Mouse (Mus musculus) fat pad, adult 2 months (tissue): Measurements from ENCODE around the gene Krtap4-8.
"Not testable (repeated sequence)": the region's sequence is repeated elsewhere in the genome, so short reads cannot be mapped to it uniquely, and the experiment has no call there.

Source experiments
- DNase-seq: peaks from one replicate; pipeline ENCODE4 v3.0.0-alpha.2; 2011; ENCODE audit warnings: low read depth, low spot score; ENCODE audit errors: extremely low read depth

Krtap4-8 gene

DNA sequence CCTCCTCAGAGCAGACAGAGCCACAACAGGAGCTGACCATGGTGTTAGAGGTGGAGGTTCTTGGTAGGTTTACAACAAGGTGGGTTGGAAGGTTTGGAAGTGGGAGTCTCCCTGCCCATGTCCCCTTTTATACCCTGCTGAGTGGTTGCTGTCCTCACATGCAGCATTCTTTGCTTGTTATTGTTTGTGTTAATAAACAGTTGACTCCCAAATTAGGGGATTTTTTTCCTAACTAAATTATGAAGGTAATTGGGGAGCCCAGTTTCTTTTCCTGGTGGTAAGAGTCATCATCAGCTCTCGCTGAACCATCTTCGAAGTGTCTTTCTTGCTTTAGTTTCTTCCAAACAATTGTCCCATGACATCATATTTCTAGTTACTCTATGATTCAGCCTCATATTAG is at the start of gene Krtap4-8:
Gene Krtap4-8, minus strand, starts transcription at position 101 of the 400 bp plus-strand sequence.
- no peak for DNase-seq

DNA sequence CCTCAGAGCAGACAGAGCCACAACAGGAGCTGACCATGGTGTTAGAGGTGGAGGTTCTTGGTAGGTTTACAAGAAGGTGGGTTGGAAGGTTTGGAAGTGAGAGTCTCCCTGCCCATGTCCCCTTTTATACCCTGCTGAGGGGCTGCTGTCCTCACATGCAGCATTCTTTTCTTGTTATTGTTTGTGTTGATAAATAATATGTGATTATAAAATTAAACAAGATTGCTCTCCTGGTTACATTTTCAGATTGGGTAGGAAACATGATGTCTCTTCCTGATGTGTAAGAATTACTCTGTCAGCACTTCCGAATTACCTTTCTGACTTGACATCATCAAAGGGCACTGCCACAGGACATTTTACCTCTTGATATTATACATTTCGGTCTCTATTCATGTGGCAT is 35.1 kb upstream of the Krtap4-8 start, which contains the start of gene Gm11564:
Gene Gm11564, minus strand, starts transcription at position 101 of the 400 bp plus-strand sequence.
- not testable (repeated sequence) for DNase-seq

DNA sequence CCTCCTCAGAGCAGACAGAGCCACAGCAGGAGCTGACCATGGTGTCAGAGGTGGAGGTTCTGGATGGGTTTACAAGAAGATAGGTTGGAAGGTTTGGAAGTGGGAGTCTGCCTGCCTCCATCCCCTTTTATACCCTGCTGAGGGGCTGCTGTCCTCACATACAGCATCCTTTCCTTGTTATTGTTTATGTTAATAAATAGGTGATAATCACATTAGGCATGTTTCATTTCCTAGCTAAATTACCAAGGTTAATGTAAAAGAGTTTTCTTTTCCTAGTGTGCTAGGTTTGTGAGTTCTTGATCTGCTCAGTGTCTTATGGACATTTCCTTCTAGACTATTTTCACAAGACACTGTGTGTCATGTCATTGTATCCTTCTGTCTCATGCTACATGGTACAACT is 29.3 kb upstream of the Krtap4-8 start, which contains the start of gene Krtap4-13:
Gene Krtap4-13, minus strand, starts transcription at position 101 of the 400 bp plus-strand sequence.
- not testable (repeated sequence) for DNase-seq

DNA sequence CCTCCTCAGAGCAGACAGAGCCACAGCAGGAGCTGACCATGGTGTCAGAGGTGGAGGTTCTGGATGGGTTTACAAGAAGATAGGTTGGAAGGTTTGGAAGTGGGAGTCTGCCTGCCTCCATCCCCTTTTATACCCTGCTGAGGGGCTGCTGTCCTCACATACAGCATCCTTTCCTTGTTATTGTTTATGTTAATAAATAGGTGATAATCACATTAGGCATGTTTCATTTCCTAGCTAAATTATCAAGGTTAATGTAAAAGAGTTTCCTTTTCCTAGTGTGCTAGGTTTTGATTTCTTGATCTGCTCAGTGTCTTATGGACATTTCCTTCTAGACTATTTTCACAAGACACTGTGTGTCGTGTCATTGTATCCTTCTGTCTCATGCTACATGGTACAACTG is 23.8 kb upstream of the Krtap4-8 start, which contains the start of gene Gm11554:
Gene Gm11554, minus strand, starts transcription at position 101 of the 400 bp plus-strand sequence.
- not testable (repeated sequence) for DNase-seq

DNA sequence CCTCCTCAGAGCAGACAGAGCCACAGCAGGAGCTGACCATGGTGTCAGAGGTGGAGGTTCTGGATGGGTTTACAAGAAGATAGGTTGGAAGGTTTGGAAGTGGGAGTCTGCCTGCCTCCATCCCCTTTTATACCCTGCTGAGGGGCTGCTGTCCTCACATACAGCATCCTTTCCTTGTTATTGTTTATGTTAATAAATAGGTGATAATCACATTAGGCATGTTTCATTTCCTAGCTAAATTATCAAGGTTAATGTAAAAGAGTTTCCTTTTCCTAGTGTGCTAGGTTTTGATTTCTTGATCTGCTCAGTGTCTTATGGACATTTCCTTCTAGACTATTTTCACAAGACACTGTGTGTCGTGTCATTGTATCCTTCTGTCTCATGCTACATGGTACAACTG is 18.3 kb upstream of the Krtap4-8 start, which contains the start of gene Gm11569:
Gene Gm11569, minus strand, starts transcription at position 101 of the 400 bp plus-strand sequence.
- DNase-seq = not testable (repeated sequence)

DNA sequence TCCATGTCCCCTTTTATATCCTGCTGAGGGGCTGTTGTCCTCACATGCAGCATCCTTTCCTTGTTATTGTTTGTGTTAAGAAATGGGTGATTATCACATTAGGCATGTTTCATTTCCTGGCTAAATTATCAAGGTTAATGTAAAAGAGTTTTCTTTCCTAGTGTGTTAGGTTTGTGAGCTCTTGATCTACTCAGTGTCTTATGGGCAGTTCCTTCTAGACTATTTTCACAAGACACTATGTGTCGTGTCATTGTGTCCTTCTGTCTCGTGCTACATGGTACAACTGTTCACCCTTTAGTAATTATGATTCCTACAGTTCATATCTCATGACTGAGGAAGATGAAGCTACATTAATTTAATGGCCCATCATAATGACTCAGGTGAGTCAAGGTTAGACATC is 12.9 kb upstream of the Krtap4-8 start, which contains the start of gene Gm11596:
Gene Gm11596, minus strand, starts transcription at position 101 of the 400 bp plus-strand sequence.
- DNase-seq = no peak

DNA sequence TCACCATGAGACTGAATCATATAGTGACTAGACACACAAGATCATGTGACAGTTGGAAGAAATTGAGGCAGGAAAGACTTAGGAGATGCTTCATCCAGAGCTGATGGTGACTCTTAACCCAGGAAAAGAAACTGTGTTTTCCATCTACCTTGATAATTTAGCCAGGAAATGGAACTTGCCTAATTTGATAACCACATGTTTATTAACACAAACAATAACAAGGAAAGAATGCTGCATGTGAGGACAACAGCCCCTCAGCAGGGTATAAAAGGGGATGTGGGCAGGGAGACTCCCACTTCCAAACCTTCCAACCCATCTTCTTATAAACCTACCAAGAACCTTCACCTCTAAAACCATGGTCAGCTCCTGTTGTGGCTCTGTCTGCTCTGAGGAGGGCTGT is 4.4 kb upstream of the Krtap4-8 start, which contains the start of gene Krtap4-9:
Gene Krtap4-9, plus strand, starts transcription at position 301 of the 400 bp plus-strand sequence.
- not testable (repeated sequence) for DNase-seq

DNA sequence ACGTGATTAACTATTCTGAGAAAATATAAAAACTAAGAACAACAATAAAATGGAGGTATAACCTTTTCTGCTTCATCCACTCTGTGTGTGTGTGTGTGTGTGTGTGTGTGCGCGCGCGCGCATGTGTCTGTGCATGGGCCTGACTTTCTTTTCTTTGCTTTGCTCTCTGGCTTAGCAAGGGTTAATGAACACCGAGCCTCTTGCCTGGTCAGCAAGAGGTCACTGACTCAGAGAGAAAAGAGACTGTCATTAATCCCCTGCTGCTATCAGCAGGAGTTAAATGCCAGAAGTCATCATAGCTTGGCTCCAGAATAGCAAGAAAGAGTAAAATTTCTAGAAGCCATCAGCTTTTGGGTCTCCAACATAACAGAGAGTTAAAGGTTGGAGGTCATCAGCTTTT is 2.1 kb downstream of the Krtap4-8 start:
- DNase-seq = no peak

DNA sequence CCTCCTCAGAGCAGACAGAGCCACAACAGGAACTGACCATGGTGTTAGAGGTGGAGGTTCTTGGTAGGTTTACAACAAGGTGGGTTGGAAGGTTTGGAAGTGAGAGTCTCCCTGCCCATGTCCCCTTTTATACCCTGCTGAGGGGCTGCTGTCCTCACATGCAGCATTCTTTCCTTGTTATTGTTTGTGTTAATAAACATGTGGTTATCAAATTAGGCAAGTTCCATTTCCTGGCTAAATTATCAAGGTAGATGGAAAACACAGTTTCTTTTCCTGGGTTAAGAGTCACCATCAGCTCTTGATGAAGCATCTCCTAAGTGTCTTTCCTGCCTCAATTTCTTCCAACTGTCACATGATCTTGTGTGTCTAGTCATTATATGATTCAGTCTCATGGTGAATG is 7.7 kb downstream of the Krtap4-8 start, which contains the start of gene Gm11595:
Gene Gm11595, minus strand, starts transcription at position 101 of the 400 bp plus-strand sequence.
- DNase-seq = not testable (repeated sequence)

DNA sequence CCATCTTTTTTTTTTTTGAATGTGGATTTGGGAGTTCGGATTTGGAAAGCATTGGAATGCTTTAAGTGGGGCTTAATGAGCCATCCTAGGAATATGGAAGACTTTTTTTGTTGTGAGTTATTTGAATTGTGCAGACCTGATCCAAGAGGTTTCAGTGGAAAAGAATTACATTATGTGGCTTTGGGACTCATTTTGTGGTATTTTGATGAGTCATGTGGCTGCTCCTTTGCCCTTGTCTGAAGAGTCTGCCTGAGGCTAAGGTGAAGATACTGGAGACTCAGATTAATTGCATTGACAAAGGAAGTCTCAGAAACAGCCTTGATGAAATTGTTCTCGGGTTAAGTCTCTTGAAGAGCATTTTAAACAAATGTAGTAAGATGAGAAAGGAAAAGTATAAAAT is 12.1 kb downstream of the Krtap4-8 start:
- DNase-seq = no peak

DNA sequence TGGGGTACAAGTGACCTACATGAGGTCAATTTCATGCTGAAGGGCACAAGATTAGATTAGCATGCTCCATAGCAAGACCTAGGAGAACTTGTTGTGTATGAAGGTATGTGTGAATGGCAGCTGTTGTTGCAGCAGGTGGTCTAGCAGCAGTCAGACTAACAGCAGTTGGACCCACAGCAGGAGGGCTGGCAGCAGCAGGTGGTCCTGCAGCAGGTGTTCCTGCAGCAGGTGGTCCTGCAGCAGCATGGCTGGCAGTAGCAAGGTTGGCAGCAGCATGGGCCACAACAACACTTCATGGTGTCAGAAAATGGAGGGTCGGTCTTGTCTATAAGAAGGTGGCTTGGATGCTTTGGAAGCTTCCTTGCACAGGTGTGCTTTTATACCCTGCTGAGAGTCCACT is 21.6 kb downstream of the Krtap4-8 start:
- DNase-seq = no peak

DNA sequence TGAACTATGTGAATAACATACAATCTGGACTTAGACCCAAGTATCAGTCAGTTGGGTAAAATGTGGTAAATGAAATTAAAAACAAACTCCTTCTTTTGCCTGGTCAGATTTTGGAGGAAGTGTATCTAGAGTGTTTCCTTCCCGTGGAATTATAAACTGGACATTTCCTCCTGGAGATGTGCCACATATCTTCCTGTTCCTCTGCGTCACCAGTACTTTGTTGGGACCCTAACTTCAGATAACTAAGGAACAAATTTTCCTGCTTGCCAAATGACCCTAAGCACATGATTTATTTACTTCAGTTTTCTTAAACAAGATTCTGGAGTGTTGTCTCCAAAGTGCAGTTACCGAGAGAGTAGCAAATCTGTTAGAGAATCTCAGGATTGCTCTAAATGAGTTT is 36.5 kb downstream of the Krtap4-8 start:
- DNase-seq = no peak

DNA sequence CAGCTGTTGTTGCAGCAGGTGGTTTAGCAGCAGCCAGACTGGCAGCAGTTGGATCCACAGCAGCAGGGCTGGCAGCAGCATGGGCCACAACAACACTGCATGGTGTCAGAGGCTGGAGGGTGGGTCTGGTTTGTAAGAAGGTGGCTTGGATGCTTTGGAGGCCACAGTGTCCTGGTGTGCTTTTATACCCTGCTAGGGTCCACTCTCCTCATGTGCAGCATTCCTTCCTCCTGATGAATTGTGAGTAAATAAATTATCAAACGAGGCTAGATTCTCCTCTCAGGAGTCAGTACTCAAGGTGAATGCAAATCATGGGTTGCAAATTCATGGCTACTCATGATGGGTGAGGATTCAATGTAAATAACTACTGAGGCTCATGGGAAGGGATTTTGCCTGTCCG is 46.3 kb downstream of the Krtap4-8 start, which contains the start of gene Gm14180:
Gene Gm14180, minus strand, starts transcription at position 101 of the 400 bp plus-strand sequence.
- no peak for DNase-seq
